In genomic region chrX:48412629-48413028, GRCm38 (mm10) we compare ENCODE assay signal across 21 mouse cellular contexts.
"Had no signal": no experiment of that assay in that cellular context is flagged by ENCODE, and none has a peak within 500 bp of the region (broad histone marks: within the 10 kb centered on the region; RNA-seq: fewer than 3 reads in every experiment).

No protein-coding gene starts in this region.

- H3K9me3 ChIP-seq: heart, embryonic 10.5 days; heart, embryonic 12.5 days; hindbrain, embryonic 10.5 days; hindbrain, embryonic 12.5 days; kidney, embryonic 15.5 days; limb, embryonic 13.5 days; limb, embryonic 15.5 days; liver, embryonic 12.5 days had no signal

- H3K27ac ChIP-seq: heart, adult 2 months; heart, embryonic 10.5 days; hindbrain, embryonic 10.5 days; hindbrain, embryonic 12.5 days; hindbrain, embryonic 14.5 days; kidney, embryonic 15.5 days; limb, embryonic 13.5 days; limb, embryonic 15.5 days; liver, embryonic 12.5 days; liver, embryonic 14.5 days had no signal

- DNase-seq: gastrocnemius, postnatal 25 days; heart, adult 2 months; heart, postnatal 10 days; heart, postnatal 4 days; kidney, adult 18-20 months; kidney, postnatal 10 days; layer of hippocampus, adult 9-11 months; layer of hippocampus, postnatal 36 days; left cerebral cortex, postnatal 4 days had no signal

- H3K36me3 ChIP-seq: hindbrain, embryonic 10.5 days; hindbrain, embryonic 12.5 days had no signal

- H3K4me3 ChIP-seq: heart, adult 2 months; heart, embryonic 10.5 days; heart, embryonic 12.5 days; hindbrain, embryonic 10.5 days; hindbrain, embryonic 12.5 days; kidney, embryonic 15.5 days; limb, embryonic 13.5 days; limb, embryonic 15.5 days; liver, embryonic 12.5 days had no signal

- H3K9ac ChIP-seq: heart, embryonic 12.5 days; hindbrain, embryonic 12.5 days; hindbrain, embryonic 14.5 days; kidney, embryonic 15.5 days; limb, embryonic 13.5 days; limb, embryonic 15.5 days; liver, embryonic 12.5 days; liver, embryonic 14.5 days had no signal

- H3K4me2 ChIP-seq: heart, embryonic 12.5 days; hindbrain, embryonic 12.5 days; hindbrain, embryonic 14.5 days; kidney, embryonic 15.5 days; limb, embryonic 13.5 days; limb, embryonic 15.5 days; liver, embryonic 12.5 days had no signal

- ATAC-seq: hindbrain, embryonic 16.5 days; intestine, embryonic 16.5 days; liver, embryonic 12.5 days had no signal

- H3K27me3 ChIP-seq: heart, embryonic 12.5 days; hindbrain, embryonic 12.5 days; kidney, embryonic 15.5 days; limb, embryonic 13.5 days; limb, embryonic 15.5 days; liver, embryonic 12.5 days had no signal

- H3K4me1 ChIP-seq: heart, embryonic 10.5 days; hindbrain, embryonic 10.5 days; hindbrain, embryonic 12.5 days; limb, embryonic 13.5 days; limb, embryonic 15.5 days had no signal
